14 mouse cellular contexts compared by ENCODE assay signal in genomic region chr15:12108200-12108599, GRCm38 (mm10). TPM values are rescaled to one million over a fixed set of nuclear protein-coding genes. Genes with fewer than 3 reads are reported as not detected.
DNase-seq lines count a peak whose midpoint lies in the region; ATAC-seq and TF ChIP-seq lines count a peak whose summit lies in the region.
"Had no signal": no experiment of that assay in that cellular context is flagged by ENCODE, and none has a peak within 500 bp of the region (broad histone marks: within the 10 kb centered on the region; RNA-seq: fewer than 3 reads in every experiment).

No protein-coding gene starts in this region.

- no peaks in the 10 kb centered on the region for H3K9me3 ChIP-seq in MEL (replicated peaks; ENCODE audit: insufficient read depth, low read length)
- no peaks in the 10 kb centered on the region for H3K9me3 ChIP-seq in stomach, postnatal 0 days (ENCODE audit: control insufficient read depth, low read length)
- H3K9me3 ChIP-seq: neural tube, embryonic 13.5 days had no signal

- intact Hi-C loops in left cerebral cortex, adult 2 months (cut with DNase I), result no loop called here
- intact Hi-C loops in left cerebral cortex, postnatal 25 days (cut with DNase I), result loop anchor here (5.0 kb wide), 1 partner anchor 126 kb away; no protein-coding TSS in a partner anchor

- no peak for DNase-seq in left cerebral cortex, adult 2 months (ENCODE audit: extremely low spot score in 1 of 2, low spot score in 2 of 2)
- no peak for DNase-seq in left cerebral cortex, postnatal 25 days (ENCODE audit: low spot score in 2 of 2)
- no peak for DNase-seq in MEL (ENCODE audit: low read depth, low spot score)
- peak; percentile 42 to 68 for DNase-seq in lung, adult 18-20 months
- DNase-seq in stomach, postnatal 0 days (ENCODE audit: low spot score), result peak; percentile 19
- no peak for DNase-seq in frontal cortex, postnatal 14 days (ENCODE audit: low spot score in 2 of 2)
- no peak for DNase-seq in gastrocnemius, postnatal 4 days (ENCODE audit: low spot score in 2 of 2)
- DNase-seq in cerebellum, adult 11 months, result no peak
- DNase-seq: cerebellum, postnatal 10 days; heart, postnatal 14 days; kidney, postnatal 25 days; right cerebral cortex, postnatal 25 days had no signal

- peak; percentile 10 for TF ChIP-seq CTCF in left cerebral cortex, adult 2 months (IDR thresholded peaks at IDR 0.05)
- TF ChIP-seq CTCF in MEL (IDR thresholded peaks at IDR 0.05 in 2 of 3, conservative IDR thresholded peaks at IDR 0.05 in 1 of 3; ENCODE audit: control insufficient read depth in 1 of 3, insufficient read depth in 1 of 3, low read depth in 2 of 3, low read length in 3 of 3, poor library complexity in 1 of 3, severe bottlenecking in 1 of 3), result peak in 1 of 3 experiments; percentile 24; a peak in 2 of 6 replicates
- TF ChIP-seq CTCF in stomach, postnatal 0 days (IDR thresholded peaks at IDR 0.05; ENCODE audit: low read depth), result peak; percentile 62

- H3K27me3 ChIP-seq in MEL (ENCODE audit: control insufficient read depth in 1 of 2, insufficient read depth in 2 of 2, low read length in 2 of 2), result 0 out of 4 replicates have a peak, but pooled peaks cover 0 to 4% of the 10 kb centered on the region in 2 experiments
- no peaks in the 10 kb centered on the region for H3K27me3 ChIP-seq in stomach, postnatal 0 days (ENCODE audit: control insufficient read depth, insufficient read depth, low read length)
- H3K27me3 ChIP-seq: neural tube, embryonic 13.5 days had no signal

- peaks cover 4% of the 10 kb centered on the region in 2 experiments for H3K4me1 ChIP-seq in MEL (ENCODE audit: control insufficient read depth in 1 of 2, insufficient read depth in 2 of 2, low read length in 2 of 2)
- H3K4me1 ChIP-seq in stomach, postnatal 0 days (replicated peaks; ENCODE audit: control insufficient read depth, insufficient read depth), result peaks cover 3% of the 10 kb centered on the region; the same call in 1 of the 2 replicates
- H3K4me1 ChIP-seq: neural tube, embryonic 13.5 days had no signal

- no peak overlapping the region for H3K4me2 ChIP-seq in stomach, postnatal 0 days (replicated peaks; ENCODE audit: low read depth)
- H3K4me2 ChIP-seq: neural tube, embryonic 13.5 days had no signal

- TF ChIP-seq RAD21 in MEL (IDR thresholded peaks at IDR 0.05; ENCODE audit: low read depth, low read length), result no peak

- peak; percentile 16; the same call in 1 of the 2 replicates for ATAC-seq in stomach, postnatal 0 days (ENCODE audit: low FRiP score, low TSS enrichment)

- no peak overlapping the region for H3K9ac ChIP-seq in MEL (ENCODE audit: control insufficient read depth, low read depth, low read length, poor library complexity, severe bottlenecking)
- no peak overlapping the region for H3K9ac ChIP-seq in stomach, postnatal 0 days (ENCODE audit: low read length)
- H3K9ac ChIP-seq: neural tube, embryonic 13.5 days had no signal

- H3K36me3 ChIP-seq in MEL (ENCODE audit: control insufficient read depth in 1 of 2, insufficient read depth in 2 of 2, low read length in 2 of 2), result peaks cover 0 to 1% of the 10 kb centered on the region in 2 experiments; a peak in 1 of 4 replicates
- no peaks in the 10 kb centered on the region for H3K36me3 ChIP-seq in stomach, postnatal 0 days (ENCODE audit: control insufficient read depth, insufficient read depth, low read length)
- H3K36me3 ChIP-seq: neural tube, embryonic 13.5 days had no signal

- H3K79me2 ChIP-seq in MEL (ENCODE audit: control insufficient read depth, insufficient read depth, low read length, poor library complexity), result no peaks in the 10 kb centered on the region

- no peak overlapping the region for H3K4me3 ChIP-seq in left cerebral cortex, adult 2 months
- H3K4me3 ChIP-seq in MEL (ENCODE audit: control insufficient read depth in 1 of 2, insufficient read depth in 1 of 2, low read depth in 2 of 2, low read length in 2 of 2), result no peak overlapping the region
- H3K4me3 ChIP-seq in stomach, postnatal 0 days (ENCODE audit: low read depth, low read length), result no peak overlapping the region
- H3K4me3 ChIP-seq: erythroblast, embryonic 14.5 days; neural tube, embryonic 13.5 days had no signal

- 64% methylated on average over 4 of the region's 4 CpGs for WGBS in stomach, postnatal 0 days

- H3K27ac ChIP-seq in left cerebral cortex, adult 2 months, result no peak overlapping the region
- no peak overlapping the region for H3K27ac ChIP-seq in MEL (ENCODE audit: control insufficient read depth, low read depth, low read length)
- H3K27ac ChIP-seq in stomach, postnatal 0 days (replicated peaks), result no peak overlapping the region
- H3K27ac ChIP-seq: neural tube, embryonic 13.5 days had no signal

- TF ChIP-seq POLR2A in MEL (IDR thresholded peaks at IDR 0.05; ENCODE audit: control insufficient read depth in 1 of 2, insufficient read depth in 1 of 2, low read depth in 1 of 2, low read length in 2 of 2, poor library complexity in 1 of 2), result no peak

- no peak for TF ChIP-seq EP300 in MEL (IDR thresholded peaks at IDR 0.05; ENCODE audit: low read depth in 1 of 2, low read length in 2 of 2)
- TF ChIP-seq EP300 in stomach, postnatal 0 days (optimal IDR thresholded peaks at IDR 0.05), result no peak

TF ChIP-seq in MEL, 35 proteins besides CTCF, POLR2A, EP300 and RAD21:
- peak; percentile 54; the same call in 1 of the 2 replicates for TF ChIP-seq RCOR1 (IDR thresholded peaks at IDR 0.05; ENCODE audit: low read depth, low read length)
- TF ChIP-seq SMC3 (IDR thresholded peaks at IDR 0.05; ENCODE audit: low read depth, low read length), result peak; percentile 21
- no peak for TF ChIP-seq SIN3A (IDR thresholded peaks at IDR 0.05; ENCODE audit: low read length)
- TF ChIP-seq MEF2A (IDR thresholded peaks at IDR 0.05; ENCODE audit: extremely low read depth, insufficient replicate concordance, low read depth, low read length, poor library complexity, severe bottlenecking), result no peak
- no peak for TF ChIP-seq E2F4 (IDR thresholded peaks at IDR 0.05; ENCODE audit: borderline replicate concordance, low read depth, low read length)
TF ChIP-seq in MEL: peak in this region for 2.

RNA-seq across cellular contexts. Expression of gene Zfr, which starts 9.4 kb away (rescaled TPM):
- 100 to 1,000 TPM; 343 to 346 TPM for total RNA-seq in left cerebral cortex, adult 2 months (2021)
- 100 to 1,000 TPM; 353 to 361 TPM for total RNA-seq in left cerebral cortex, postnatal 25 days (2021)
- total RNA-seq in MEL (2012; rRNA removed), result 51.3 and 54.4 TPM in 2 replicates
- polyA plus RNA-seq in MEL (2012; ENCODE audit: insufficient read depth in 1 of 2, insufficient read length in 2 of 2, low read depth in 1 of 2, low replicate concordance in 2 of 2, missing spikeins in 1 of 2), result 100 to 1,000 TPM; 108 to 199 TPM
- polyA plus RNA-seq in stomach, postnatal 0 days (2015; fragmentation: Nextera tagmentation; extraction: Ambion mirVana), result 40.5 and 52.9 TPM in 2 replicates
- total RNA-seq in gastrocnemius, postnatal 4 days (2021), result 100 to 1,000 TPM; 117 to 127 TPM

Comparison
In these comparisons a context has a peak if more than half of its experiments do, and no peak if none do; other contexts are left out.
1. DNase-seq: peak in lung, adult 18-20 months (2 of 2) and stomach, postnatal 0 days (single experiment); none in left cerebral cortex, adult 2 months (0 of 2), left cerebral cortex, postnatal 25 days (0 of 2), MEL (single experiment), frontal cortex, postnatal 14 days (0 of 2), gastrocnemius, postnatal 4 days (0 of 2) and cerebellum, adult 11 months (single experiment).